Mouse (Mus musculus) monocyte, adult 2 months (primary cell): ENCODE data around the gene Fam240a.

Source experiments
- DNase-seq, 2 experiments: peaks; one replicate each; pipeline ENCODE4 v3.0.0; 2022; ENCODE audit warnings: low spot score in 2 of 2, low read depth in 1 of 2

Gene Fam240a

DNA sequence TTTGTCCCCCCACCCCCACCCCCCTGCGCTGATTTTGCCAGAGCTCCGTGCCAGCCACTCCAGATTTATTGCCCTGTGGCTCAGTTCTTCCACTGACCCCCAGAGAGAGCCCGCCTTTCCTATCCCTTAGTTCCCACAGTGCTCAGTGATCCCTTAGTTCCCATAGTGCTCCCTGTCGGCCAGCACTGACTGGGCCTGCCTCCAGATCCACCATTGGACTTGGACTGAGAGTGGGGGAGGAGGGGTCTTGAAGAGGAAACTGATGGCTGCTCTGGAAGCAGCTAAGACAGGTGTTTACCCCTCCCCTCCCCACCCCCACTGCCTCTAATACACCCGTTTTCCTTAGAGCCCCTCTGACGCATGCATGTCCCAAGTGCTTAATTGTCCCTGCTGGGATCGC, 20.7 kb downstream of the Fam240a start:
- no peak for DNase-seq

DNA sequence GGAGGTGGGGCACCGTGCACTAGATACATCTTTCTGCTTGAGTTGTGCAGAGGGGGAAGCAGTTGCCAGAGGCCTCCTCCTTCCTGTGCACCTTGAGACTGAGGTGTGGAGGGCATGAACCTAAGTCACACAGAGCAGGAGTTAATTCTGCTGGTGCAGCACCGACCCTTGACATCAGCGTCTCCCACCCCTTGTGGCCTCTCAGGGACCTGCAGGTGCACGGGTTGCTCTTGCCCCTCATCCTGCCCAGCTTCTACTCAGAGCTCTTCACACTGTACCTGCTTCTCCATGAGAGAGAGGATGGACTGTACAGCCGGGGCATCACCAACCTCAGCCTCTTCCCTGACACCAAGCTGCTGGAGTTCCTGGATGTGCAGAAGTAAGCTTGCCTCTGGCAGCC, 21.2 kb downstream of the Fam240a start:
- no peak for DNase-seq

GRCm38 (mm10) chr9:110893429-110893828, 23.2 kb downstream of the Fam240a start:
- no peak for DNase-seq

- DNase-seq = no peak
Measured at GRCm38 (mm10) chr9:110892552-110892951, 24.1 kb downstream of the Fam240a start.

DNA sequence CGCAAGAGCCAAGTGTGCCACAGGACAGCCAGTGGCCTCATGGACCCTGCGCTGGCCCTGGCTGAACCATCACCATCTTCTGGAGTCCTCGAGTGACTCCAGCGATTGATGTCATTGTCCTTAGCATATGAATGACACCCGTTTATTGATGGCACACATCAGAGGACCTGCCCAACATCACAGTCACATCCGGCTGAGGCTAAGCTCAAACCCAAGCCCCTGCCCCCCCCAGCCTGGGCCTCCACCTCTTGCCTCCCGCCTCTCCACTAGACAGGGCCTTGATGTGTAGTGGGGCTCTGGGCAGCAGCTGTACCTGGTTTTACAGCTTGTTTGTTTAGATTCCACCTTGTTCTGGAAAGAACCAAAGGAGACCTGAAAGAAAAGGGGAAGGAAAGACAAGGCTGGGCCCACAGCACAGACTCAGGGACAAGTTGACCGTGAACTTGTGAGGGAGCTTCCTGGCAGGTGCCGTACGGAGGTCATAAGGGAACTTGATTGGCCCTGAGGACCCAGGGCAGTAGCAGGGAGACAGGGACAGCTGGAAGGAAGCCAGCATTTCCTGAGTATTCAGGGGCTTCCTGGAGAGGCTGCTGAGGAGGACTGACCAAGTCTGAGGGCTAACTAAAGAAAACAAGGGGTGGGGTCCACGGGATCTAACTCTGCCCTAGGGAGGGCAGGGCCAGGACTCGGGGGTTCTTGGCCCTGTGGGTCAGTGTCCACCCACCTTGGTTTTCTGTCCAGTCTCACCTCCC, 25.4 kb downstream of the Fam240a start:
- no peak for DNase-seq

DNA sequence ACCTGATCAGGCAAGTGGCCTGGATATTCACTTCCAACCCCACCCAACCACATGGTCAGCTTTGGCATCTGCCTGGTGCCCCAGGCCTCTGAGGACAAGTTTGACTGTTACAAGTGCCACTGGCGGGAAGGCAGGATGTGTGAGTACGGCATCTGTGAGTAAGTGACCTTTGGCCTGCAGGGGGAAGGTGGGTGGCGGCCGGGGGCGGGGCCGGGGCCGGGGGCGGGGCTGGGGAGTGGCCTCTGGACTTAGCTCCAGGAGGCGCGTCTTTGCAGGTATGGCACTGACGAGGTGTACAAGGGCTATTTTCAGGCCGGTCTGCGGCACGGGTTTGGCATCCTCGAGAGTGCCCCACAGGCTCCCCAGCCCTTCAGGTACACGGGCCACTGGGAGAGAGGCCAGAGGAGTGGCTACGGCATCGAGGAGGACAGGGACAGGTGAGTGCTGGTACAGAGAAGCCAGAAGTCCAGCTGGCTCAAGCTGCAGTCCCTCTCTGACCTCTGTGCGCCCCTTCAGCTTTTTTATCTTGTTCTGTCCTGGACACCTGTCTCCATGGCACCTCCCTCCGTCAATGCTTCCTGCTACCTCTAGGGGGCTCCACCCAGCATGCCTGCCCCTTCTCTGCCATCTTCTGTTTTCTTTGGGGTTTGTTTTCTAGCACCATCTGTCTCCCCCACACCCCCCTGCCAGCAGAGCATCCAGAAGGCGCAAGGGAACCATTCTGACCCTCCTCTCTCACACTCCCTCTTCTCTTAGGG, 26.5 kb downstream of the Fam240a start:
- DNase-seq = no peak

DNA sequence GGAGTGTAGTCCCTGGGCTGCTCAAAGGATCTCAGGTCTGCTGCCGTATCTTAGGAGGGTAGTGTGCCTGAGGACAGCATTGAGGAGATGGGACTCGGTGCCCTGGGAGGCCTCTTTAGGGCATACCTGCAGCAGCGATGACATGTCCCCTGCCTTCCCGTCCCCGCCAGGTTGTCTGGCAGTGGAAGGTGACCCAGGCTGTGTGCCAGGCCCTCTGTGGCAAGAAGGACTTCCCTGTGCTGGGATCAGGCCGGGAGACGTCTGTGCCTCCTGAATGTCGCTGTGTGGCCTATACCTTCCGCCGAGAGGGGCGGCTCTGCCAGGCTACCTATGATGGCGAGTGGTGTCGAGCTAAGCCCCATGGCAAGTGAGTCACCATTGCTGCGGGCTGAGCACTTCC, 27.7 kb downstream of the Fam240a start:
- no peak for DNase-seq

GRCm38 (mm10) chr9:110887388-110888303, 29.0 kb downstream of the Fam240a start:
- no peak for DNase-seq

GRCm38 (mm10) chr9:110881953-110882352, 34.7 kb downstream of the Fam240a start:
- no peak for DNase-seq

DNA sequence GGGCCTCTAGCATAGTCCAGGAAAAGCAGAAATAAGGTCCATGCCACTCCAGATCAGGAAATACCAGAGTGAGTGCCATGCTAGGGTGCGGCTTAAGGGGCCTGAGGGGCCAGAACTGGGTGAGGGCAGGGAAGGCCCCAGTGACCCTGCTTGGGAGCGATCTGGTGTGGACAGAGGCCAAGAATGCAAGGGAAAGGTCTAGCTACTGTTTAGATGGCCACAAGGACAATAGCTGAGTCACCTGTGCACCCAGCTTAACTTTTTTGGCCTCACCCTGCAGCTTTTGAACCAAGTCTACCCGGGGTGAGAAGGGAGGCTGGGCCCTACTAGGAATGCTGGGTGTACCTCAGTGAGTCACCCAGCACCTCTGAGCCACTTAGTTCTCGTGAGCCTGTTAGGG, 35.9 kb downstream of the Fam240a start:
- no peak for DNase-seq

DNA sequence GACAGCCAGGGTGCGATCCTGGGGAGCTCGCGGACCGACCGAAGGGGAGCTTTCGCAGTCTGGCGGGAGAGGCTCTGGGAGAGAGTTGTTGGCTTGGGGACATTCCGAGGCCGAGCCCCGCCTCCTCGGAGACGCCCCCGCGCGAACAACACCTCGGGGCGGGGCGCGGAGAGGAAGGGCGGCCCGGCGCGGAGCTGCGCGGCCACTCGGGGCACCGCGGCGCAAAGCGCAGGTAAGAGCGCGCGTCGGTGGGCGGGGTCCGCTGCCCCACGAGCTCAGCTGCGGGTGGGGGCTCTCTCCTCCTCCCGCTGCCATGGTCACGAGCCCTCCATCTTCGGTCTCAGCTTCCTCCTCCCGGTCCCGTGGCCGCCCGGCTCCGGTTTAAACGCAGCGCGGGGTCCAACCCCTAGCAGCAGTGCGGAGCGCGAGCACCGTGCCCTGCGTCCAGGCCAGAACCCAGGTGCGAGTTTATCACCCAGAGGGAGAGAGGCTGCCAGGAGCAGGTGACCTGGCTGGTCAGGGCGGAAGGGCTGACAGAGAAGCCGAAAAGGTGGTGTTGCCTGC, 36.6 kb downstream of the Fam240a start, which contains the start of gene Tmie:
Gene Tmie, minus strand, starts transcription at position 116 of the 564 bp plus-strand sequence.
- no peak for DNase-seq

DNA sequence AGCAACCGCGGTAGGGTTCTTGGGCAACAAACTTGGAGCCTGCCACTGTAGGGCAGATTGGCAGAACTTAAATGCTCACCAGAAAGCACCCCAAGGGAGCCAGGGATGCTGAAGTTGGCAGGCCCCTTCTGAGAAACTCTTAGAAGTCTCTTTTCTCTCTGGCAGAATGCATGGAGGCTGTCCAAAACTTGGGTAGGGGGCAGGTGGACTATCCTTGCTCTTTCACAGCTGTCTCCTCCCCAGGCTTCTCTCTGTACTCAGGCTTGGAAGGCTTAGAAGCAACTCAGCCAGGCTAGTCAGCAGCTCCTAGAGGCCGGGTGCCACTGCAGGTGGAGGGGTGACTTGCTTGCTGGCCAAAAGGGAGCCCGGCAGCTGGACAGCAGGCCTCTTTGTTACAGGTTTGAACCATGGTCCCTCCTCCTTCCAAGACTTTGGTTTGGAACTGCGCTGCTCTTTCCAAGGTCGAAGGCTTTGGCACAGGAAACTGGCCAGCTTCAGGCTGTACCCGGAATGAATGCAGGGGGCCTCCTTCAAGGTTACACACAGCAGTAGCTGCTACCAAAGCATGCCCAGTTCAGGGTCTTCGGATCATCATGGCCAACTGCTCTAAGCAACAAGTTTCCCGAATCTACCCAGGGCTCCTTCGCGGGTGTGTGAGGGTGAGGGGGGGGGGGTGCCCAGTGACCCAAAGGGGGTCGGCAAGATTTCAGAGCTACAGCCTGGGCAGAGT, 37.3 kb downstream of the Fam240a start, which contains the start of gene Als2cl:
Gene Als2cl, plus strand, starts transcription at position 680 of the 730 bp plus-strand sequence.
- no peak for DNase-seq

DNA sequence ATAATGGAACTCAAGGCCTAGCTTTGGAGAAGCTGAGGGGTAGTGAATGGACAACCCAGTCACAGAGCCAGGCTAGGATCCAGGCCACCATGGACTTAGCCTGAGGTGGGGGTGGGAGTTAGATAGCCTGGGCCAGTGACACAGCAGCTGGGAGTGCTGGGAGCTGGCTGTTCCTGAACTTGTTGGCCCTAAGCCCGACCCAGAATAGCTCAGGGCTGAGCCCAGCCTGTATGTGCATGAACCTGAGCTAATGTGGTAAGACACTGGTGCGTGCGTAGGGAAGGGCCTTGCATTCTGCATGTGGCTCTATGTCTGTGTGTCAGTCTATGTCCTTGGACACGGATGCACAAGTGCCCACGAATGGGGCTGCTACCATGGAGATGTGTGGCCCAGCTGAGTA, 38.8 kb downstream of the Fam240a start:
- DNase-seq = no peak

GRCm38 (mm10) chr9:110877353-110877752, 39.3 kb downstream of the Fam240a start:
- no peak for DNase-seq

- no peak for DNase-seq
Measured at GRCm38 (mm10) chr9:110875288-110875695, 41.4 kb downstream of the Fam240a start.

DNA sequence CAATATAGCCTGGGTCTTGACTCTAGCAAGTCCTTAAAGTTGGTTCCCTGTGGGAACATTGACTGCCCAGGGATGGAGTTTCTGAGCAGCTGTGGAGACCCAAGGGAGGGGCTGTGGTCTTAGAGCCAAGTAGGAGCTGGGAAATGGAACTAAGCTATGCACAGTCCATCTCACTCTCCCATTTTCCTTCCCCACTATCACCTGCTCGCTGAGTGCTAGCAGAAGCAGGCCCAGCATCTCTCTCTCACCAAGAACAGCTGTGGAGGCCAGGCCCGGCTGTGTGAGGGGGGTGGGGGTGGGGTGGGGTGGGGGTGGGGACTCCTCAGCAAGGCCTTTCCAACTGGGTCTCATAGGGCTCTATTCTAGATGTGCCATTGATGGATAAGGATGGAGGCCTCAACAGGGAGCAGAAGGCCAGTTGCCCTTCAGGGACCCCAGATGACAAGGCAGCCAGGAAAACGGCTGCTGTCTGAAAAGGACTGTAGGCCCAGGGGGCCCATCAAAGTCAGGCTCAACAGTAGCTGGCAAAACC, 41.9 kb downstream of the Fam240a start:
- DNase-seq = no peak

- no peak for DNase-seq
Measured at GRCm38 (mm10) chr9:110873681-110874659, 42.7 kb downstream of the Fam240a start.

- no peak for DNase-seq
Measured at GRCm38 (mm10) chr9:110871030-110871429, 45.6 kb downstream of the Fam240a start.
